ENCODE assay signal across 16 mouse cellular contexts in genomic region chr19:37647994-37648393, GRCm38 (mm10). TPM values are rescaled to one million over a fixed set of nuclear protein-coding genes. Genes with fewer than 3 reads are reported as not detected.
DNase-seq lines count a peak whose midpoint lies in the region; ATAC-seq and TF ChIP-seq lines count a peak whose summit lies in the region.
"Had no signal": no experiment of that assay in that cellular context is flagged by ENCODE, and none has a peak within 500 bp of the region (broad histone marks: within the 10 kb centered on the region; RNA-seq: fewer than 3 reads in every experiment).

No protein-coding gene starts in this region.

- 47% methylated on average over 2 of the region's 2 CpGs for WGBS in intestine, postnatal 0 days
- WGBS in intestine, embryonic 16.5 days, result 42% methylated on average over 2 of the region's 2 CpGs
- WGBS in midbrain, embryonic 14.5 days, result 36% methylated on average over 2 of the region's 2 CpGs
- WGBS in midbrain, embryonic 13.5 days, result 32% methylated on average over 2 of the region's 2 CpGs
- WGBS in stomach, postnatal 0 days, result 34% methylated on average over 2 of the region's 2 CpGs

- no peak overlapping the region for H3K4me2 ChIP-seq in intestine, postnatal 0 days (replicated peaks; ENCODE audit: low read depth)
- no peak overlapping the region for H3K4me2 ChIP-seq in intestine, embryonic 16.5 days (ENCODE audit: low read depth, low read length)
- no peak overlapping the region for H3K4me2 ChIP-seq in midbrain, embryonic 14.5 days (ENCODE audit: low read length)
- no peak overlapping the region for H3K4me2 ChIP-seq in midbrain, embryonic 13.5 days (replicated peaks)
- H3K4me2 ChIP-seq in stomach, postnatal 0 days (replicated peaks; ENCODE audit: low read depth), result no peak overlapping the region
- H3K4me2 ChIP-seq: embryonic facial prominence, embryonic 15.5 days; liver, embryonic 13.5 days; stomach, embryonic 15.5 days had no signal

- H3K27ac ChIP-seq in intestine, postnatal 0 days (ENCODE audit: low read depth, low read length), result no peak overlapping the region
- no peak overlapping the region for H3K27ac ChIP-seq in intestine, embryonic 16.5 days (ENCODE audit: low read length)
- no peak overlapping the region for H3K27ac ChIP-seq in midbrain, embryonic 14.5 days (replicated peaks; ENCODE audit: low read depth, low read length)
- H3K27ac ChIP-seq in midbrain, embryonic 13.5 days, result no peak overlapping the region
- H3K27ac ChIP-seq in stomach, postnatal 0 days (replicated peaks), result no peak overlapping the region
- H3K27ac ChIP-seq: embryonic facial prominence, embryonic 15.5 days; liver, embryonic 13.5 days; stomach, embryonic 15.5 days had no signal

- no peaks in the 10 kb centered on the region for H3K27me3 ChIP-seq in intestine, postnatal 0 days (replicated peaks; ENCODE audit: control insufficient read depth, insufficient read depth, low read length)
- H3K27me3 ChIP-seq in intestine, embryonic 16.5 days (replicated peaks; ENCODE audit: control insufficient read depth, insufficient read depth, low read length), result no peaks in the 10 kb centered on the region
- H3K27me3 ChIP-seq in midbrain, embryonic 14.5 days (ENCODE audit: control insufficient read depth, insufficient read depth, low read length), result no peaks in the 10 kb centered on the region
- H3K27me3 ChIP-seq in midbrain, embryonic 13.5 days, result no peaks in the 10 kb centered on the region
- no peaks in the 10 kb centered on the region for H3K27me3 ChIP-seq in stomach, postnatal 0 days (ENCODE audit: control insufficient read depth, insufficient read depth, low read length)
- H3K27me3 ChIP-seq: embryonic facial prominence, embryonic 15.5 days; liver, embryonic 13.5 days; stomach, embryonic 15.5 days had no signal

- H3K9ac ChIP-seq in intestine, postnatal 0 days (ENCODE audit: low read depth, low read length), result no peak overlapping the region
- H3K9ac ChIP-seq in intestine, embryonic 16.5 days (ENCODE audit: low read depth, low read length), result no peak overlapping the region
- no peak overlapping the region for H3K9ac ChIP-seq in midbrain, embryonic 14.5 days (replicated peaks; ENCODE audit: low read length)
- no peak overlapping the region for H3K9ac ChIP-seq in midbrain, embryonic 13.5 days (replicated peaks)
- no peak overlapping the region for H3K9ac ChIP-seq in stomach, postnatal 0 days (ENCODE audit: low read length)
- H3K9ac ChIP-seq: embryonic facial prominence, embryonic 15.5 days; liver, embryonic 13.5 days; stomach, embryonic 15.5 days had no signal

- peak; percentile 60 for TF ChIP-seq CTCF in intestine, postnatal 0 days (IDR thresholded peaks at IDR 0.05; ENCODE audit: low read depth)
- peak; percentile 58 for TF ChIP-seq CTCF in stomach, postnatal 0 days (IDR thresholded peaks at IDR 0.05; ENCODE audit: low read depth)

- no peak for TF ChIP-seq EP300 in stomach, postnatal 0 days (optimal IDR thresholded peaks at IDR 0.05)

- no peak for ATAC-seq in intestine, postnatal 0 days
- no peak for ATAC-seq in intestine, embryonic 16.5 days
- ATAC-seq in midbrain, embryonic 14.5 days (ENCODE audit: low FRiP score, low TSS enrichment), result no peak
- no peak for ATAC-seq in midbrain, embryonic 13.5 days
- ATAC-seq in stomach, postnatal 0 days (ENCODE audit: low FRiP score, low TSS enrichment), result no peak
- no peak for ATAC-seq in erythroblast, adult 5-6 weeks (replicated peaks; ENCODE audit: low FRiP score, poor library complexity, severe bottlenecking)

- 0 out of 2 replicates have a peak, but pooled peaks cover 5% of the 10 kb centered on the region for H3K36me3 ChIP-seq in intestine, postnatal 0 days (ENCODE audit: control insufficient read depth, insufficient read depth)
- H3K36me3 ChIP-seq in intestine, embryonic 16.5 days (ENCODE audit: control insufficient read depth, insufficient read depth, low read length), result no peaks in the 10 kb centered on the region
- no peaks in the 10 kb centered on the region for H3K36me3 ChIP-seq in midbrain, embryonic 14.5 days (ENCODE audit: control insufficient read depth, insufficient read depth, low read length)
- H3K36me3 ChIP-seq in midbrain, embryonic 13.5 days, result no peaks in the 10 kb centered on the region
- no peaks in the 10 kb centered on the region for H3K36me3 ChIP-seq in stomach, postnatal 0 days (ENCODE audit: control insufficient read depth, insufficient read depth, low read length)
- H3K36me3 ChIP-seq: embryonic facial prominence, embryonic 15.5 days; stomach, embryonic 15.5 days had no signal

- H3K9me3 ChIP-seq in intestine, postnatal 0 days (ENCODE audit: control insufficient read depth), result no peaks in the 10 kb centered on the region
- no peaks in the 10 kb centered on the region for H3K9me3 ChIP-seq in intestine, embryonic 16.5 days (ENCODE audit: control insufficient read depth, low read length)
- no peaks in the 10 kb centered on the region for H3K9me3 ChIP-seq in midbrain, embryonic 14.5 days (ENCODE audit: control insufficient read depth, low read length)
- no peaks in the 10 kb centered on the region for H3K9me3 ChIP-seq in midbrain, embryonic 13.5 days
- no peaks in the 10 kb centered on the region for H3K9me3 ChIP-seq in stomach, postnatal 0 days (ENCODE audit: control insufficient read depth, low read length)
- H3K9me3 ChIP-seq: embryonic facial prominence, embryonic 15.5 days; liver, embryonic 13.5 days; stomach, embryonic 15.5 days had no signal

- DNase-seq in midbrain, embryonic 14.5 days, result peak; percentile 57
- DNase-seq in ZHBTc4 (ENCODE audit: low read depth, low spot score), result peak; percentile 23
- no peak for DNase-seq in stomach, postnatal 0 days (ENCODE audit: low spot score)
- DNase-seq in adrenal gland, adult 18-20 months (ENCODE audit: low spot score in 2 of 2), result no peak
- DNase-seq: heart, adult 18-20 months; heart, postnatal 4 days; liver, embryonic 13.5 days had no signal

- H3K4me1 ChIP-seq in intestine, postnatal 0 days (replicated peaks; ENCODE audit: control insufficient read depth, insufficient read depth, low read length), result no peaks in the 10 kb centered on the region
- H3K4me1 ChIP-seq in intestine, embryonic 16.5 days (ENCODE audit: control insufficient read depth, insufficient read depth, low read length), result no peaks in the 10 kb centered on the region
- H3K4me1 ChIP-seq in midbrain, embryonic 14.5 days (ENCODE audit: control insufficient read depth, insufficient read depth, low read length), result no peaks in the 10 kb centered on the region
- H3K4me1 ChIP-seq in midbrain, embryonic 13.5 days (replicated peaks), result 0 out of 2 replicates have a peak, but pooled peaks cover 2% of the 10 kb centered on the region
- H3K4me1 ChIP-seq in stomach, postnatal 0 days (replicated peaks; ENCODE audit: control insufficient read depth, insufficient read depth), result no peaks in the 10 kb centered on the region
- H3K4me1 ChIP-seq: embryonic facial prominence, embryonic 15.5 days; liver, embryonic 13.5 days; stomach, embryonic 15.5 days had no signal

- no peak overlapping the region for H3K4me3 ChIP-seq in intestine, postnatal 0 days (ENCODE audit: low read depth, low read length)
- H3K4me3 ChIP-seq in intestine, embryonic 16.5 days (ENCODE audit: low read length), result no peak overlapping the region
- H3K4me3 ChIP-seq in midbrain, embryonic 14.5 days (replicated peaks; ENCODE audit: low read depth, low read length), result no peak overlapping the region
- no peak overlapping the region for H3K4me3 ChIP-seq in midbrain, embryonic 13.5 days (replicated peaks)
- no peak overlapping the region for H3K4me3 ChIP-seq in stomach, postnatal 0 days (ENCODE audit: low read depth, low read length)
- H3K4me3 ChIP-seq: embryonic facial prominence, embryonic 15.5 days; liver, embryonic 13.5 days; myocyte; stomach, embryonic 15.5 days had no signal

RNA-seq across cellular contexts. Expression of gene Cyp26c1, which starts 37.4 kb away (rescaled TPM):
- polyA plus RNA-seq in intestine, postnatal 0 days (2015; fragmentation: Nextera tagmentation; extraction: Ambion mirVana), result not detected in 2 replicates
- not detected in 2 replicates for polyA plus RNA-seq in intestine, embryonic 16.5 days (2015; fragmentation: Nextera tagmentation; extraction: Ambion mirVana)
- not detected in 2 replicates for polyA plus RNA-seq in midbrain, embryonic 14.5 days (2014; fragmentation: Nextera tagmentation; extraction: Ambion mirVana)
- not detected in 2 replicates for polyA plus RNA-seq in midbrain, embryonic 13.5 days (2015; fragmentation: Nextera tagmentation; extraction: Ambion mirVana)
- polyA plus RNA-seq in stomach, postnatal 0 days (2015; fragmentation: Nextera tagmentation; extraction: Ambion mirVana), result not detected in 2 replicates
- total RNA-seq in adrenal gland, adult 18-20 months (2021), result not detected
- total RNA-seq in erythroblast, adult 5-6 weeks (2015; ENCODE audit: low replicate concordance), result not detected in 2 replicates
- total RNA-seq in erythroblast, adult 5-6 weeks (2017; ENCODE audit: low replicate concordance), result not detected in 2 replicates
- total RNA-seq: heart, postnatal 4 days; megakaryocyte progenitor cell, adult 5-6 weeks had no signal
- polyA plus RNA-seq: kidney, embryonic 14.5 days; liver, embryonic 13.5 days had no signal

RNA-seq across cellular contexts. Expression of gene Cyp26a1, which starts 49.6 kb away (rescaled TPM):
- polyA plus RNA-seq in intestine, postnatal 0 days (2015; fragmentation: Nextera tagmentation; extraction: Ambion mirVana), result 0.14 TPM in 1 of 2 replicates, not detected in the other
- polyA plus RNA-seq in intestine, embryonic 16.5 days (2015; fragmentation: Nextera tagmentation; extraction: Ambion mirVana), result 0.45 and 0.82 TPM in 2 replicates
- polyA plus RNA-seq in midbrain, embryonic 14.5 days (2014; fragmentation: Nextera tagmentation; extraction: Ambion mirVana), result not detected in 2 replicates
- polyA plus RNA-seq in midbrain, embryonic 13.5 days (2015; fragmentation: Nextera tagmentation; extraction: Ambion mirVana), result not detected in 2 replicates
- polyA plus RNA-seq in stomach, postnatal 0 days (2015; fragmentation: Nextera tagmentation; extraction: Ambion mirVana), result 0.94 and 1.4 TPM in 2 replicates
- not detected for total RNA-seq in adrenal gland, adult 18-20 months (2021)
- total RNA-seq in erythroblast, adult 5-6 weeks (2015; ENCODE audit: low replicate concordance), result not detected in 2 replicates
- total RNA-seq in erythroblast, adult 5-6 weeks (2017; ENCODE audit: low replicate concordance), result not detected in 2 replicates
- total RNA-seq: heart, adult 18-20 months had no signal

Comparison
In these comparisons a context has a peak if more than half of its experiments do, and no peak if none do; other contexts are left out.
1. DNase-seq: peak in midbrain, embryonic 14.5 days (single experiment) and ZHBTc4 (single experiment); none in stomach, postnatal 0 days (single experiment) and adrenal gland, adult 18-20 months (0 of 2).